Mouse (Mus musculus): ENCODE results near the gene Gnao1. TPM values are rescaled to one million over a fixed set of nuclear protein-coding genes. Genes with fewer than 3 reads are reported as not detected.

Gene Gnao1
- polyA plus RNA-seq, 1 experiment = 11.9 TPM

- no peak overlapping the region for H3K4me3 ChIP-seq (ENCODE audit: insufficient read depth, low read length)
- no peaks in the 10 kb centered on the region for H3K4me1 ChIP-seq (ENCODE audit: control insufficient read depth, insufficient read depth, low read length)
- no peak for TF ChIP-seq CTCF (IDR thresholded peaks at IDR 0.05; ENCODE audit: borderline replicate concordance, insufficient read depth, low read length)
- TF ChIP-seq POLR2A (IDR thresholded peaks at IDR 0.05; ENCODE audit: low read depth, low read length) = no peak
- no peak overlapping the region for H3K27ac ChIP-seq (ENCODE audit: insufficient read depth, low read length)
Observed at GRCm38 (mm10) chr8:93816226-93816625, 6.5 kb downstream of the Gnao1 start.

GRCm38 (mm10) chr8:93817366-93817765 is 7.6 kb downstream of the Gnao1 start:
- H3K4me3 ChIP-seq (ENCODE audit: insufficient read depth, low read length) = no peak overlapping the region
- TF ChIP-seq POLR2A (IDR thresholded peaks at IDR 0.05; ENCODE audit: low read depth, low read length) (no peak), CTCF (IDR thresholded peaks at IDR 0.05; ENCODE audit: borderline replicate concordance, insufficient read depth, low read length) (no peak)
- no peak overlapping the region for H3K27ac ChIP-seq (ENCODE audit: insufficient read depth, low read length)
- no peaks in the 10 kb centered on the region for H3K4me1 ChIP-seq (ENCODE audit: control insufficient read depth, insufficient read depth, low read length)

GRCm38 (mm10) chr8:93819929-93820328 is 10.2 kb downstream of the Gnao1 start:
- no peak overlapping the region for H3K27ac ChIP-seq (ENCODE audit: insufficient read depth, low read length)
- no peak overlapping the region for H3K4me3 ChIP-seq (ENCODE audit: insufficient read depth, low read length)
- TF ChIP-seq POLR2A (IDR thresholded peaks at IDR 0.05; ENCODE audit: low read depth, low read length) (no peak), CTCF (IDR thresholded peaks at IDR 0.05; ENCODE audit: borderline replicate concordance, insufficient read depth, low read length) (no peak)

GRCm38 (mm10) chr8:93821327-93821726 is 11.6 kb downstream of the Gnao1 start:
- no peak overlapping the region for H3K4me3 ChIP-seq (ENCODE audit: insufficient read depth, low read length)
- no peak overlapping the region for H3K27ac ChIP-seq (ENCODE audit: insufficient read depth, low read length)
- no peaks in the 10 kb centered on the region for H3K4me1 ChIP-seq (ENCODE audit: control insufficient read depth, insufficient read depth, low read length)
- TF ChIP-seq POLR2A (IDR thresholded peaks at IDR 0.05; ENCODE audit: low read depth, low read length) = no peak
- TF ChIP-seq CTCF (IDR thresholded peaks at IDR 0.05; ENCODE audit: borderline replicate concordance, insufficient read depth, low read length) = no peak

More at GRCm38 (mm10) chr8:93819929-93820328, 10.2 kb downstream of the Gnao1 start:
- no peaks in the 10 kb centered on the region for H3K4me1 ChIP-seq (ENCODE audit: control insufficient read depth, insufficient read depth, low read length)

- TF ChIP-seq POLR2A (IDR thresholded peaks at IDR 0.05; ENCODE audit: low read depth, low read length) (no peak), CTCF (IDR thresholded peaks at IDR 0.05; ENCODE audit: borderline replicate concordance, insufficient read depth, low read length) (no peak)
- Histone ChIP-seq H3K27ac (ENCODE audit: insufficient read depth, low read length) (no peak overlapping the region), H3K4me3 (ENCODE audit: insufficient read depth, low read length) (no peak overlapping the region), H3K4me1 (ENCODE audit: control insufficient read depth, insufficient read depth, low read length) (no peaks in the 10 kb centered on the region)
Observed at GRCm38 (mm10) chr8:93825317-93825716, 15.6 kb downstream of the Gnao1 start.

GRCm38 (mm10) chr8:93830626-93831025 is 20.9 kb downstream of the Gnao1 start:
- Histone ChIP-seq H3K27ac (ENCODE audit: insufficient read depth, low read length) (no peak overlapping the region), H3K4me3 (ENCODE audit: insufficient read depth, low read length) (no peak overlapping the region), H3K4me1 (ENCODE audit: control insufficient read depth, insufficient read depth, low read length) (no peaks in the 10 kb centered on the region)
- TF ChIP-seq CTCF (IDR thresholded peaks at IDR 0.05; ENCODE audit: borderline replicate concordance, insufficient read depth, low read length) (no peak), POLR2A (IDR thresholded peaks at IDR 0.05; ENCODE audit: low read depth, low read length) (no peak)

GRCm38 (mm10) chr8:93835771-93836170 is 26.0 kb downstream of the Gnao1 start:
- Histone ChIP-seq H3K4me3 (ENCODE audit: insufficient read depth, low read length) (no peak overlapping the region), H3K4me1 (ENCODE audit: control insufficient read depth, insufficient read depth, low read length) (0 out of 2 replicates have a peak, but pooled peaks cover 3% of the 10 kb centered on the region), H3K27ac (ENCODE audit: insufficient read depth, low read length) (no peak overlapping the region)
- TF ChIP-seq POLR2A (IDR thresholded peaks at IDR 0.05; ENCODE audit: low read depth, low read length) (no peak), CTCF (IDR thresholded peaks at IDR 0.05; ENCODE audit: borderline replicate concordance, insufficient read depth, low read length) (no peak)

GRCm38 (mm10) chr8:93839113-93839512 is 29.3 kb downstream of the Gnao1 start:
- Histone ChIP-seq H3K27ac (ENCODE audit: insufficient read depth, low read length) (no peak overlapping the region), H3K4me3 (ENCODE audit: insufficient read depth, low read length) (no peak overlapping the region), H3K4me1 (ENCODE audit: control insufficient read depth, insufficient read depth, low read length) (peaks cover 8% of the 10 kb centered on the region)
- TF ChIP-seq POLR2A (IDR thresholded peaks at IDR 0.05; ENCODE audit: low read depth, low read length) (no peak), CTCF (IDR thresholded peaks at IDR 0.05; ENCODE audit: borderline replicate concordance, insufficient read depth, low read length) (no peak)

GRCm38 (mm10) chr8:93840486-93840885 is 30.7 kb downstream of the Gnao1 start:
- TF ChIP-seq CTCF (IDR thresholded peaks at IDR 0.05; ENCODE audit: borderline replicate concordance, insufficient read depth, low read length) (no peak), POLR2A (IDR thresholded peaks at IDR 0.05; ENCODE audit: low read depth, low read length) (no peak)

GRCm38 (mm10) chr8:93840956-93841752 is 31.4 kb downstream of the Gnao1 start:
- Histone ChIP-seq H3K4me1 (ENCODE audit: control insufficient read depth, insufficient read depth, low read length) (peaks cover 8% of the 10 kb centered on the region), H3K27ac (ENCODE audit: insufficient read depth, low read length) (no peak overlapping the region), H3K4me3 (ENCODE audit: insufficient read depth, low read length) (no peak overlapping the region)
- TF ChIP-seq POLR2A (IDR thresholded peaks at IDR 0.05; ENCODE audit: low read depth, low read length) = no peak
- TF ChIP-seq CTCF (IDR thresholded peaks at IDR 0.05; ENCODE audit: borderline replicate concordance, insufficient read depth, low read length) = no peak

More at GRCm38 (mm10) chr8:93840486-93840885, 30.7 kb downstream of the Gnao1 start:
- Histone ChIP-seq H3K27ac (ENCODE audit: insufficient read depth, low read length) (no peak overlapping the region), H3K4me3 (ENCODE audit: insufficient read depth, low read length) (no peak overlapping the region), H3K4me1 (ENCODE audit: control insufficient read depth, insufficient read depth, low read length) (peaks cover 8% of the 10 kb centered on the region)
